Mouse (Mus musculus) G1E (cell line): ENCODE results near the gene Nfkb2.

Source experiments
- CTCF ChIP-seq: IDR thresholded peaks from 2 replicates; pipeline ENCODE4 v1.5.1; 2012; ENCODE audit warnings: low read depth, low read length, inconsistent platforms, mixed read lengths
- GATA1 ChIP-seq: IDR thresholded peaks from 2 replicates; pipeline ENCODE4 v1.6.1; 2012; ENCODE audit warnings: borderline replicate concordance, low read length, inconsistent platforms, mixed read lengths
- POLR2AphosphoS5 ChIP-seq: IDR thresholded peaks from 2 replicates; pipeline ENCODE4 v1.6.1; 2012; ENCODE audit warnings: low read depth, low read length, inconsistent platforms; ENCODE audit not compliant: insufficient replicate concordance
- TAL1 ChIP-seq: conservative IDR thresholded peaks from 2 replicates; pipeline ENCODE4 v1.6.1; 2012; ENCODE audit warnings: low read depth, low read length, inconsistent platforms, mixed read lengths

- no peak for TF ChIP-seq CTCF
- no peak for TF ChIP-seq TAL1
- TF ChIP-seq GATA1: no peak
- TF ChIP-seq POLR2AphosphoS5: no peak
These were observed 587 bp upstream of the Nfkb2 start for GRCm38 (mm10) chr19:46303251-46304215.
